ENCODE assay signal across 8 mouse cellular contexts in the genomic region with DNA sequence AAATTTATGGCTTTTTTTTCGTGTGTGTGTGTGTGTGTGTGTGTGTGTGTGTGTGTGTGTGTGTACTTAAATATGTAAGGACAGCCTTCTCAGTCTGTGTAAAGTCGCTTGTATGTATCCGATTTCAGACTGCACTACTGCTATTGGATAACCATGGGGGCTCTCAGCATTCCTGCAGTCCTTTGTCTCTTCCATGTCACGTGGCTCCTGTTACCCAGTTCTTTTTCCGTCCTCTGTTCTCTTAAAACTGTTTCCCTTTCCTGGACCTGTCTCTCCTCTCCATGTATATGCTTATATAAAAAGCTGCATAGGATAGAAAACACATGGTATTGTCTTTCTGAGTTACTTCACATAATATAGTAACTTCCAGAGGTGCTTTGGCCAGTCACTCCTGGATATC. TPM values are rescaled to one million over a fixed set of nuclear protein-coding genes. Genes with fewer than 3 reads are reported as not detected.
DNase-seq lines count a peak whose midpoint lies in the region; ATAC-seq and TF ChIP-seq lines count a peak whose summit lies in the region.

No protein-coding gene starts in this region.

- H3K4me1 ChIP-seq in lung, postnatal 0 days (ENCODE audit: insufficient read depth, low read depth, low read length), result no peaks in the 10 kb centered on the region
- H3K4me1 ChIP-seq in forebrain, embryonic 13.5 days, result peaks cover 23% of the 10 kb centered on the region
- H3K4me1 ChIP-seq in limb, embryonic 15.5 days, result peaks cover 8% of the 10 kb centered on the region
- peaks cover 16% of the 10 kb centered on the region; the same call in 1 of the 2 replicates for H3K4me1 ChIP-seq in stomach, embryonic 16.5 days (ENCODE audit: control insufficient read depth, insufficient read depth, low read length)

- H3K36me3 ChIP-seq in lung, postnatal 0 days (ENCODE audit: insufficient read depth, low read length), result no peaks in the 10 kb centered on the region
- H3K36me3 ChIP-seq in forebrain, embryonic 13.5 days (ENCODE audit: poor library complexity, severe bottlenecking), result no peaks in the 10 kb centered on the region
- H3K36me3 ChIP-seq in limb, embryonic 15.5 days, result no peaks in the 10 kb centered on the region
- no peaks in the 10 kb centered on the region for H3K36me3 ChIP-seq in stomach, embryonic 16.5 days (ENCODE audit: control insufficient read depth, insufficient read depth, low read length)

- TF ChIP-seq CTCF in lung, postnatal 0 days (IDR thresholded peaks at IDR 0.05), result no peak

- DNase-seq in lung, postnatal 0 days (ENCODE audit: low spot score), result peak; percentile 64
- DNase-seq in lung, postnatal 10 days, result no peak
- DNase-seq in frontal cortex, postnatal 14 days (ENCODE audit: low spot score in 2 of 2), result no peak
- no peak for DNase-seq in kidney, postnatal 25 days

- ATAC-seq in lung, postnatal 0 days, result no peak
- no peak for ATAC-seq in forebrain, embryonic 13.5 days
- ATAC-seq in limb, embryonic 15.5 days (ENCODE audit: insufficient number of reproducible peaks, low FRiP score, low TSS enrichment, low read depth), result no peak
- no peak for ATAC-seq in stomach, embryonic 16.5 days (ENCODE audit: insufficient read depth, low FRiP score)
- no peak for ATAC-seq in activated CD4-positive, CD25-positive, alpha-beta regulatory T cell, adult 4 months

- H3K4me3 ChIP-seq in lung, postnatal 0 days (ENCODE audit: low read depth, low read length), result no peak overlapping the region
- no peak overlapping the region for H3K4me3 ChIP-seq in forebrain, embryonic 13.5 days
- no peak overlapping the region for H3K4me3 ChIP-seq in limb, embryonic 15.5 days
- no peak overlapping the region for H3K4me3 ChIP-seq in stomach, embryonic 16.5 days (replicated peaks; ENCODE audit: low read length)

- peak overlapping the region; percentile 71; the same call in 1 of the 2 replicates for H3K27ac ChIP-seq in lung, postnatal 0 days (ENCODE audit: low read length)
- H3K27ac ChIP-seq in forebrain, embryonic 13.5 days, result peak overlapping the region; percentile 88
- H3K27ac ChIP-seq in limb, embryonic 15.5 days, result peak overlapping the region; percentile 91
- H3K27ac ChIP-seq in stomach, embryonic 16.5 days (ENCODE audit: low read length), result peak overlapping the region; percentile 84

- no peaks in the 10 kb centered on the region for H3K27me3 ChIP-seq in lung, postnatal 0 days (replicated peaks; ENCODE audit: insufficient read depth, low read length)
- no peaks in the 10 kb centered on the region for H3K27me3 ChIP-seq in forebrain, embryonic 13.5 days
- no peaks in the 10 kb centered on the region for H3K27me3 ChIP-seq in limb, embryonic 15.5 days
- no peaks in the 10 kb centered on the region for H3K27me3 ChIP-seq in stomach, embryonic 16.5 days (ENCODE audit: control insufficient read depth, insufficient read depth, low read length)

- no peak for TF ChIP-seq EP300 in lung, postnatal 0 days (IDR thresholded peaks at IDR 0.05)

- WGBS in lung, postnatal 0 days, result 7% methylated on average over 5 of the region's 5 CpGs
- WGBS in forebrain, embryonic 13.5 days, result 15% methylated on average over 5 of the region's 5 CpGs
- WGBS in limb, embryonic 15.5 days, result 27% methylated on average over 5 of the region's 5 CpGs
- WGBS in stomach, embryonic 16.5 days, result 12% methylated on average over 5 of the region's 5 CpGs

- H3K9ac ChIP-seq in lung, postnatal 0 days (replicated peaks; ENCODE audit: low read depth), result no peak overlapping the region
- H3K9ac ChIP-seq in forebrain, embryonic 13.5 days, result no peak overlapping the region
- no peak overlapping the region for H3K9ac ChIP-seq in limb, embryonic 15.5 days
- H3K9ac ChIP-seq in stomach, embryonic 16.5 days (ENCODE audit: low read length), result no peak overlapping the region

- no peak overlapping the region for H3K4me2 ChIP-seq in lung, postnatal 0 days (replicated peaks; ENCODE audit: low read depth, low read length)
- H3K4me2 ChIP-seq in forebrain, embryonic 13.5 days, result peak overlapping the region; percentile 20; the same call in 1 of the 2 replicates
- H3K4me2 ChIP-seq in limb, embryonic 15.5 days, result no peak overlapping the region
- peak overlapping the region; percentile 47; the same call in 1 of the 2 replicates for H3K4me2 ChIP-seq in stomach, embryonic 16.5 days (ENCODE audit: low read depth, low read length)

- H3K9me3 ChIP-seq in lung, postnatal 0 days (ENCODE audit: low read length), result no peaks in the 10 kb centered on the region
- no peaks in the 10 kb centered on the region for H3K9me3 ChIP-seq in forebrain, embryonic 13.5 days (replicated peaks)
- H3K9me3 ChIP-seq in limb, embryonic 15.5 days, result no peaks in the 10 kb centered on the region
- no peaks in the 10 kb centered on the region for H3K9me3 ChIP-seq in stomach, embryonic 16.5 days (replicated peaks; ENCODE audit: control insufficient read depth, low read length)

RNA-seq across cellular contexts. Expression of a gene that starts 1.2 kb away (rescaled TPM):
- 79.2 and 84.6 TPM in 2 replicates for polyA plus RNA-seq in lung, postnatal 0 days (2015; fragmentation: Nextera tagmentation; extraction: Ambion mirVana)
- 346 and 364 TPM in 2 replicates for polyA plus RNA-seq in forebrain, embryonic 13.5 days (2015; fragmentation: Nextera tagmentation; extraction: Ambion mirVana)
- 373 and 387 TPM in 2 replicates for polyA plus RNA-seq in limb, embryonic 15.5 days (2015; fragmentation: Nextera tagmentation; extraction: Ambion mirVana)
- polyA plus RNA-seq in stomach, embryonic 16.5 days (2015; fragmentation: Nextera tagmentation; extraction: Ambion mirVana), result 302 and 332 TPM in 2 replicates
- polyA plus RNA-seq in activated CD4-positive, CD25-positive, alpha-beta regulatory T cell, adult 4 months (2017; shearing (Covaris generic)), result 100 to 1,000 TPM; 156 to 220 TPM

RNA-seq across cellular contexts. Expression of a gene that starts 35.3 kb away (rescaled TPM):
- 14.1 and 16.0 TPM in 2 replicates for polyA plus RNA-seq in lung, postnatal 0 days (2015; fragmentation: Nextera tagmentation; extraction: Ambion mirVana)
- 13.3 and 14.8 TPM in 2 replicates for polyA plus RNA-seq in forebrain, embryonic 13.5 days (2015; fragmentation: Nextera tagmentation; extraction: Ambion mirVana)
- polyA plus RNA-seq in limb, embryonic 15.5 days (2015; fragmentation: Nextera tagmentation; extraction: Ambion mirVana), result 7.8 and 9.8 TPM in 2 replicates
- polyA plus RNA-seq in stomach, embryonic 16.5 days (2015; fragmentation: Nextera tagmentation; extraction: Ambion mirVana), result 11.5 and 12.7 TPM in 2 replicates
- polyA plus RNA-seq in activated CD4-positive, CD25-positive, alpha-beta regulatory T cell, adult 4 months (2017; shearing (Covaris generic)), result 10 to 100 TPM; 54.7 to 60.5 TPM

RNA-seq across cellular contexts. Expression of a gene that starts 42.7 kb away (rescaled TPM):
- polyA plus RNA-seq in lung, postnatal 0 days (2015; fragmentation: Nextera tagmentation; extraction: Ambion mirVana), result 1.7 and 2.0 TPM in 2 replicates
- polyA plus RNA-seq in forebrain, embryonic 13.5 days (2015; fragmentation: Nextera tagmentation; extraction: Ambion mirVana), result 0.09 and 0.11 TPM in 2 replicates
- polyA plus RNA-seq in limb, embryonic 15.5 days (2015; fragmentation: Nextera tagmentation; extraction: Ambion mirVana), result 0.97 and 1.2 TPM in 2 replicates
- polyA plus RNA-seq in stomach, embryonic 16.5 days (2015; fragmentation: Nextera tagmentation; extraction: Ambion mirVana), result 1.4 TPM in 2 replicates
- under 1 TPM in 1 of 2 experiments, not detected in 1; 0.18 TPM for polyA plus RNA-seq in activated CD4-positive, CD25-positive, alpha-beta regulatory T cell, adult 4 months (2017; shearing (Covaris generic))

Comparison
In these comparisons a context has a peak if more than half of its experiments do, and no peak if none do; other contexts are left out.
1. H3K4me2 ChIP-seq: peak in forebrain, embryonic 13.5 days (single experiment) and stomach, embryonic 16.5 days (single experiment); none in lung, postnatal 0 days (single experiment) and limb, embryonic 15.5 days (single experiment).
2. Peak in every context shown above with its lines, with median percentiles within 50 percentile points of each other: H3K27ac ChIP-seq.